Mouse (Mus musculus) thymus, adult 2 months (tissue): ENCODE measurements around the gene Cyren. TPM values are rescaled to one million over a fixed set of nuclear protein-coding genes. Genes with fewer than 3 reads are reported as not detected.

Source experiments
- DNase-seq: peaks from one replicate; pipeline ENCODE4 v3.0.0; 2021
- H3K27ac ChIP-seq: fragments of 200-500 bp; 2 replicates; pipeline ENCODE4 v1.5.1; 2012; ENCODE audit warnings: low read length, control low read depth; ENCODE audit not compliant: control insufficient read depth, insufficient read depth
- H3K27me3 ChIP-seq: fragments of 200-500 bp; 2 replicates; pipeline ENCODE4 v1.6.1; 2012; ENCODE audit warnings: mild to moderate bottlenecking, low read length, moderate library complexity, mixed read lengths; ENCODE audit not compliant: control insufficient read depth, insufficient read depth
- H3K36me3 ChIP-seq: fragments of 200-500 bp; 2 replicates; pipeline ENCODE4 v1.6.1; 2012; ENCODE audit warnings: mild to moderate bottlenecking, low read length, moderate library complexity; ENCODE audit not compliant: control insufficient read depth, insufficient read depth
- H3K4me1 ChIP-seq: fragments of 200-500 bp; replicated peaks from 2 replicates; pipeline ENCODE4 v1.6.1; 2012; ENCODE audit warnings: low read length; ENCODE audit not compliant: control insufficient read depth, insufficient read depth
- H3K4me3 ChIP-seq: fragments of 200-500 bp; 2 replicates; pipeline ENCODE4 v1.5.1; 2012; ENCODE audit warnings: mild to moderate bottlenecking, low read length, control low read depth, moderate library complexity; ENCODE audit not compliant: control insufficient read depth, insufficient read depth
- CTCF ChIP-seq: fragments of 200-500 bp; IDR thresholded peaks from 2 replicates; pipeline ENCODE4 v1.5.1; 2012; ENCODE audit warnings: mild to moderate bottlenecking, control low read depth, low read length, moderate library complexity, borderline replicate concordance; ENCODE audit not compliant: control insufficient read depth, poor library complexity, insufficient read depth; ENCODE audit errors: extremely low read depth
- POLR2A ChIP-seq: fragments of 200-500 bp; IDR thresholded peaks from 2 replicates; pipeline ENCODE4 v1.6.1; 2012; ENCODE audit warnings: mild to moderate bottlenecking, low read length, control low read depth, moderate library complexity; ENCODE audit not compliant: control insufficient read depth, poor library complexity, insufficient read depth; ENCODE audit errors: extremely low read depth
- WGBS: fragments of 180-500 bp; shearing (Covaris S2); methylation state at CpG from one replicate; pipeline ENCODE4 v1.1.7; 2018; 5-methylcytosine and 5-hydroxymethylcytosine counted together
- polyA plus RNA-seq: library from polyadenylated mRNA; depleted of rRNA; stranded (reverse); fragments of >200 nt; gene quantifications from 2 replicates; pipeline ENCODE4 v1.2.3, GENCODE M21; 2012; rRNA removed

Gene Cyren
- polyA plus RNA-seq, result 17.0 and 20.1 TPM in 2 replicates

- WGBS, result under 1% methylated on average over 56 of the region's 56 CpGs
- TF ChIP-seq CTCF (peak; percentile 86), POLR2A (peak; percentile 71)
- H3K4me1 ChIP-seq, result peaks cover 38% of the 10 kb centered on the region
Observed at GRCm38 (mm10) chr6:34877509-34878321, at the start of gene Cyren. TSS of gene Cyren (minus strand) at chr6:34878060.

GRCm38 (mm10) chr6:34927594-34927993 lies 49.7 kb upstream of the Cyren start:
- WGBS, result 93% methylated on average over 8 of the region's 8 CpGs
- no peak for DNase-seq
- no peak for TF ChIP-seq CTCF
- TF ChIP-seq POLR2A, result no peak
- H3K4me3 ChIP-seq, result no peak overlapping the region
- H3K4me1 ChIP-seq, result no peaks in the 10 kb centered on the region; the same call in 1 of the 2 replicates
- no peaks in the 10 kb centered on the region for H3K27me3 ChIP-seq
- H3K27ac ChIP-seq, result no peak overlapping the region
- no peaks in the 10 kb centered on the region for H3K36me3 ChIP-seq

More at GRCm38 (mm10) chr6:34877509-34878321, at the start of gene Cyren:
- no peaks in the 10 kb centered on the region for H3K27me3 ChIP-seq
- peak within 1 kb of the TSS; percentile 83 for H3K27ac ChIP-seq
- H3K36me3 ChIP-seq, result no peaks in the 10 kb centered on the region
- peak; percentile 94 for DNase-seq
- H3K4me3 ChIP-seq, result peak within 1 kb of the TSS; percentile 96

- H3K4me3 ChIP-seq, result no peak overlapping the region
- WGBS, result 43% methylated on average over 4 of the region's 4 CpGs
- H3K36me3 ChIP-seq, result no peaks in the 10 kb centered on the region
- no peaks in the 10 kb centered on the region; the same call in 1 of the 2 replicates for H3K4me1 ChIP-seq
- no peak overlapping the region for H3K27ac ChIP-seq
- no peak for TF ChIP-seq POLR2A
- peak; percentile 70; the same call in 1 of the 2 replicates for TF ChIP-seq CTCF
- peak; percentile 75 for DNase-seq
- H3K27me3 ChIP-seq, result no peaks in the 10 kb centered on the region
Observed at GRCm38 (mm10) chr6:34927156-34927555, 49.3 kb upstream of the Cyren start.

- no peak overlapping the region for H3K27ac ChIP-seq
- WGBS, result 73% methylated on average over 14 of the region's 14 CpGs
- no peaks in the 10 kb centered on the region for H3K4me1 ChIP-seq
- H3K27me3 ChIP-seq, result no peaks in the 10 kb centered on the region
- H3K4me3 ChIP-seq, result no peak overlapping the region
- TF ChIP-seq CTCF, result no peak
- no peak for TF ChIP-seq POLR2A
- H3K36me3 ChIP-seq, result no peaks in the 10 kb centered on the region
- no peak for DNase-seq
Observed at GRCm38 (mm10) chr6:34921941-34922340, 44.1 kb upstream of the Cyren start.

- no peaks in the 10 kb centered on the region for H3K4me1 ChIP-seq
- TF ChIP-seq CTCF (no peak), POLR2A (no peak)
Observed at GRCm38 (mm10) chr6:34920631-34921030, 42.8 kb upstream of the Cyren start.

GRCm38 (mm10) chr6:34919956-34920355 lies 42.1 kb upstream of the Cyren start, which contains the start of gene Stra8:
TSS of gene Stra8 (plus strand) at chr6:34920163.
- TF ChIP-seq POLR2A, result no peak
- H3K4me3 ChIP-seq, result no peak within 1 kb of the TSS
- H3K27ac ChIP-seq, result no peak within 1 kb of the TSS
- no peaks in the 10 kb centered on the region for H3K36me3 ChIP-seq
- no peaks in the 10 kb centered on the region for H3K27me3 ChIP-seq
- 82% methylated on average over 10 of the region's 10 CpGs for WGBS
- no peak for DNase-seq
- H3K4me1 ChIP-seq, result no peaks in the 10 kb centered on the region

More at GRCm38 (mm10) chr6:34920631-34921030, 42.8 kb upstream of the Cyren start:
- Histone ChIP-seq H3K4me3 (no peak overlapping the region), H3K27ac (no peak overlapping the region), H3K36me3 (no peaks in the 10 kb centered on the region), H3K27me3 (no peaks in the 10 kb centered on the region)
- no peak for DNase-seq
- WGBS, result 97% methylated on average over 12 of the region's 12 CpGs
